Mouse (Mus musculus) liver, adult 2 months (tissue): ENCODE data around the gene Zdhhc9. TPM values are rescaled to one million over a fixed set of nuclear protein-coding genes. Genes with fewer than 3 reads are reported as not detected.

Source experiments
- DNase-seq: peaks from one replicate; pipeline ENCODE4 v3.0.0-alpha.2; 2011; ENCODE audit warnings: low read depth, low spot score; ENCODE audit errors: extremely low read depth
- H3K27ac ChIP-seq: fragments of 200-500 bp; replicated peaks from 2 replicates; pipeline ENCODE4 v1.5.1; 2012; ENCODE audit warnings: low read depth, mild to moderate bottlenecking, control low read depth, inconsistent platforms, low read length; ENCODE audit not compliant: insufficient read depth
- H3K27me3 ChIP-seq: fragments of 200-500 bp; 2 replicates; pipeline ENCODE4 v1.6.1; 2012; ENCODE audit warnings: mild to moderate bottlenecking, moderate library complexity, low read length, inconsistent platforms; ENCODE audit not compliant: control insufficient read depth, insufficient read depth
- H3K36me3 ChIP-seq: fragments of 200-500 bp; 2 replicates; pipeline ENCODE4 v1.6.1; 2012; ENCODE audit warnings: low read length, inconsistent platforms; ENCODE audit not compliant: control insufficient read depth, insufficient read depth
- H3K4me1 ChIP-seq: fragments of 200-500 bp; 2 replicates; pipeline ENCODE4 v1.6.1; 2011; ENCODE audit warnings: low read length; ENCODE audit not compliant: control insufficient read depth, insufficient read depth
- H3K4me3 ChIP-seq: fragments of 200-500 bp; 2 replicates; pipeline ENCODE4 v1.5.1; 2011; ENCODE audit warnings: low read depth, mild to moderate bottlenecking, control low read depth, low read length, moderate library complexity; ENCODE audit not compliant: insufficient read depth
- H3K79me2 ChIP-seq: fragments of 200-500 bp; 2 replicates; pipeline ENCODE4 v1.6.1; 2012; ENCODE audit warnings: inconsistent platforms, mild to moderate bottlenecking, low read length, moderate library complexity; ENCODE audit not compliant: control insufficient read depth, insufficient read depth
- H3K9ac ChIP-seq: fragments of 200-500 bp; 2 replicates; pipeline ENCODE4 v1.6.1; 2012; ENCODE audit warnings: low read depth, mild to moderate bottlenecking, control low read depth, inconsistent platforms, low read length
- CTCF ChIP-seq: fragments of 200-500 bp; IDR thresholded peaks from 2 replicates; pipeline ENCODE4 v1.5.1; 2011; ENCODE audit warnings: low read depth, low read length, control low read depth
- POLR2A ChIP-seq: fragments of 200-500 bp; IDR thresholded peaks from 2 replicates; pipeline ENCODE4 v1.6.1; 2011; ENCODE audit warnings: low read length, control low read depth; ENCODE audit not compliant: insufficient read depth; ENCODE audit errors: extremely low read depth
- WGBS: fragments of 180-500 bp; shearing (Covaris S2); methylation state at CpG from one replicate; pipeline ENCODE4 v1.1.7; 2018; 5-methylcytosine and 5-hydroxymethylcytosine counted together
- polyA plus RNA-seq: library from polyadenylated mRNA; depleted of rRNA; stranded (reverse); fragments of >200 nt; gene quantifications from 2 replicates; pipeline ENCODE4 v1.2.3, GENCODE M21; 2012
- total RNA-seq: library from RNA; depleted of rRNA; stranded (reverse); fragments of >200 nt; gene quantifications from 2 replicates; pipeline ENCODE4 v1.2.3, GENCODE M21; 2014

Gene Zdhhc9
- total and polyA plus RNA-seq, 2 experiments, result 36.2 to 71.8 TPM

GRCm38 (mm10) chrX:48140286-48140877 lies 68.3 kb downstream of the Zdhhc9 start:
- Histone ChIP-seq H3K4me3 (no peak overlapping the region), H3K27ac (no peak overlapping the region), H3K27me3 (no peaks in the 10 kb centered on the region), H3K4me1 (no peaks in the 10 kb centered on the region), H3K9ac (no peak overlapping the region), H3K79me2 (no peaks in the 10 kb centered on the region), H3K36me3 (no peaks in the 10 kb centered on the region)
- WGBS, result 55% methylated on average over 3 of the region's 3 CpGs
- no peak for DNase-seq
- TF ChIP-seq CTCF (no peak), POLR2A (no peak)

- TF ChIP-seq CTCF (no peak), POLR2A (no peak)
- H3K4me3 ChIP-seq, result no peak overlapping the region
- DNase-seq, result no peak
- H3K27ac ChIP-seq, result no peak overlapping the region
- H3K79me2 ChIP-seq, result no peaks in the 10 kb centered on the region
- H3K9ac ChIP-seq, result no peak overlapping the region
- H3K27me3 ChIP-seq, result no peaks in the 10 kb centered on the region
- H3K36me3 ChIP-seq, result no peaks in the 10 kb centered on the region
- WGBS, result 77% methylated on average over 12 of the region's 14 CpGs
- no peaks in the 10 kb centered on the region for H3K4me1 ChIP-seq
Measured at GRCm38 (mm10) chrX:48139368-48140285, 69.1 kb downstream of the Zdhhc9 start.

DNA sequence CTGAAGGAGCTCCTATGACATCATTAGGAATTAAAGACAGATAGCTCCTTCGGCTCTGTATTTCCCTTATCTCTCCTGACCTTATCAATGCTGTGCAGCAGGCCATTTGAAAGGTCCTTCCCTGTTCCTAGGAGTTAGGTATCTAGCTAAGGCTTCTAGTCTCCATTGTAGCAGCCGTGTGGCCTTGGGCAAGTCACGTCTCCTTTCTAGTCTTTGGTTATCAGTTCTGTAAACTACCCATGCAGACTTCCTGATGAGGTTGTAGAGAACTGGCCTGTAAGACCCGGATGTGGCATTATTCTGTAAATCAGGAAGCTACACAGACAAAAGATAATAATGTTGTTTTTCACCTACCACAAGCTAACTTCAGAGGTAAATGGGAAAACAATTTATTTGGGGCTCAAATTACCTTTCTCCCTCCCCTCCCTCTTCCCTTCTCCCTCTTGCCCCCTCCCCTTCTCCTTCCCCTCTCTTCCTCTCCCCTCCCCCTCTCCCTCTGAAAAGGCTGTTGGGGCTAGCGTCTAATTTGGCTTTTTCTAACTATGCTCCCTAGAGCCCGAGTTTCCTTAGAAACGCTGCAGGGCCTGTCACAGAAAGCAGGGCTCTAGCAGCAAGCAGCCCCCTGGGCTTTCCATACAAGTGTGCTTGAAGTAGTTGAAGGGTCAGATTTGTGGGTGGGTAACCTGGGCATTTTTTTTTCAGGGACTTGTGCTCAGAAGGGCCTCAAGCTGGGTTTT lies 70.0 kb downstream of the Zdhhc9 start:
- DNase-seq, result peak; percentile 4
- H3K79me2 ChIP-seq, result no peaks in the 10 kb centered on the region
- H3K4me3 ChIP-seq, result no peak overlapping the region
- no peak overlapping the region for H3K9ac ChIP-seq
- no peaks in the 10 kb centered on the region for H3K4me1 ChIP-seq
- H3K27me3 ChIP-seq, result no peaks in the 10 kb centered on the region
- H3K36me3 ChIP-seq, result no peaks in the 10 kb centered on the region
- no peak overlapping the region for H3K27ac ChIP-seq
- 51% methylated on average over 7 of the region's 7 CpGs for WGBS
- no peak for TF ChIP-seq CTCF
- TF ChIP-seq POLR2A, result no peak

- Histone ChIP-seq H3K36me3 (no peaks in the 10 kb centered on the region), H3K79me2 (no peaks in the 10 kb centered on the region), H3K27me3 (no peaks in the 10 kb centered on the region), H3K4me3 (no peak overlapping the region), H3K27ac (no peak overlapping the region), H3K9ac (no peak overlapping the region), H3K4me1 (no peaks in the 10 kb centered on the region)
- no peak for TF ChIP-seq POLR2A
- no peak for TF ChIP-seq CTCF
- WGBS, result 91% methylated on average over 6 of the region's 6 CpGs
- no peak for DNase-seq
Measured at GRCm38 (mm10) chrX:48138011-48138410, 70.7 kb downstream of the Zdhhc9 start.

- H3K4me1 ChIP-seq, result no peaks in the 10 kb centered on the region
- no peaks in the 10 kb centered on the region for H3K27me3 ChIP-seq
- H3K79me2 ChIP-seq, result no peaks in the 10 kb centered on the region
- H3K4me3 ChIP-seq, result no peak overlapping the region
- 95% methylated on average over 4 of the region's 4 CpGs for WGBS
- H3K27ac ChIP-seq, result no peak overlapping the region
- TF ChIP-seq POLR2A (no peak), CTCF (no peak)
- H3K9ac ChIP-seq, result no peak overlapping the region
- DNase-seq, result no peak
- no peaks in the 10 kb centered on the region for H3K36me3 ChIP-seq
Measured at GRCm38 (mm10) chrX:48136935-48137334, 71.7 kb downstream of the Zdhhc9 start.
